Mouse (Mus musculus) forebrain, embryonic 16.5 days (tissue): ENCODE measurements around the gene Prl3d1. TPM values are rescaled to one million over a fixed set of nuclear protein-coding genes. Genes with fewer than 3 reads are reported as not detected.
"Not testable (repeated sequence)": the region's sequence is repeated elsewhere in the genome, so short reads cannot be mapped to it uniquely, and the experiment has no call there.

ENCODE experiments used
- ATAC-seq: fragments of 200-750 bp; cut with Nextera tagmentation; 2 replicates; pipeline ENCODE4 v1.8.0; 2017; ENCODE audit warnings: mild to moderate bottlenecking, moderate library complexity
- H3K27ac ChIP-seq: fragments of 300-500 bp; sonication (generic); 2 replicates; pipeline ENCODE4 v1.5.1; 2014; ENCODE audit warnings: low read length, control low read depth
- H3K27me3 ChIP-seq: fragments of 300-500 bp; sonication (generic); replicated peaks from 2 replicates; pipeline ENCODE4 v1.6.1; 2014; ENCODE audit warnings: low read length; ENCODE audit not compliant: control insufficient read depth, insufficient read depth
- H3K36me3 ChIP-seq: fragments of 300-500 bp; sonication (generic); 2 replicates; pipeline ENCODE4 v1.6.1; 2014; ENCODE audit not compliant: control insufficient read depth, insufficient read depth
- H3K4me1 ChIP-seq: fragments of 300-500 bp; sonication (generic); replicated peaks from 2 replicates; pipeline ENCODE4 v1.6.1; 2014; ENCODE audit warnings: low read length; ENCODE audit not compliant: control insufficient read depth, insufficient read depth
- H3K4me2 ChIP-seq: fragments of 300-500 bp; sonication (generic); 2 replicates; pipeline ENCODE4 v1.6.1; 2014; ENCODE audit warnings: mild to moderate bottlenecking, low read length, control low read depth
- H3K4me3 ChIP-seq: fragments of 300-500 bp; sonication (generic); replicated peaks from 2 replicates; pipeline ENCODE4 v1.5.1; 2014; ENCODE audit warnings: mild to moderate bottlenecking, low read length, control low read depth
- H3K9ac ChIP-seq: fragments of 300-500 bp; sonication (generic); replicated peaks from 2 replicates; pipeline ENCODE4 v1.6.1; 2014; ENCODE audit warnings: low read depth, low read length, control low read depth
- H3K9me3 ChIP-seq: fragments of 300-500 bp; sonication (generic); 2 replicates; pipeline ENCODE4 v1.6.1; 2016; ENCODE audit warnings: low read length; ENCODE audit not compliant: control insufficient read depth
- WGBS: fragments of 180-500 bp; shearing (Covaris S2); extraction: QIAGEN DNeasy Blood & Tissue Kit; methylation state at CpG from one replicate; pipeline ENCODE4 v1.1.7; 2014; 5-methylcytosine and 5-hydroxymethylcytosine counted together
- polyA plus RNA-seq: library from polyadenylated mRNA; unstranded; fragments of >200 nt; fragmentation: Nextera tagmentation; extraction: Ambion mirVana; gene quantifications from 2 replicates; pipeline ENCODE4 v1.2.1, GENCODE M21; 2015

Prl3d1 gene
- polyA plus RNA-seq = not detected in 2 replicates

GRCm38 (mm10) chr13:27093890-27094289 lies at the start of gene Prl3d1:
Gene Prl3d1, plus strand, starts transcription at chr13:27094190.
- H3K4me1 ChIP-seq, H3K4me2 ChIP-seq, H3K4me3 ChIP-seq, H3K9ac ChIP-seq, H3K9me3 ChIP-seq, H3K27me3 ChIP-seq, H3K36me3 ChIP-seq, H3K27ac ChIP-seq, ATAC-seq: not testable (repeated sequence)
- 93% methylated on average over 5 of the region's 5 CpGs for WGBS

GRCm38 (mm10) chr13:27057270-27057669 lies 36.7 kb upstream of the Prl3d1 start, which contains the start of gene Prl:
Gene Prl, plus strand, starts transcription at chr13:27057570.
- WGBS = 97% methylated on average over 1 of the region's 1 CpGs

GRCm38 (mm10) chr13:27059177-27059576 lies 34.8 kb upstream of the Prl3d1 start:
- H3K36me3 ChIP-seq = no peaks in the 10 kb centered on the region
- no peak overlapping the region for H3K4me3 ChIP-seq
- H3K27ac ChIP-seq = no peak overlapping the region
- H3K4me2 ChIP-seq = no peak overlapping the region
- WGBS = 57% methylated on average over 7 of the region's 7 CpGs
- H3K9me3 ChIP-seq = no peaks in the 10 kb centered on the region
- no peaks in the 10 kb centered on the region for H3K4me1 ChIP-seq
- no peak overlapping the region for H3K9ac ChIP-seq
- H3K27me3 ChIP-seq = no peaks in the 10 kb centered on the region
- ATAC-seq = peak; percentile 68

More at GRCm38 (mm10) chr13:27057270-27057669, 36.7 kb upstream of the Prl3d1 start, which contains the start of gene Prl:
- Histone ChIP-seq H3K9me3 (no peaks in the 10 kb centered on the region), H3K4me1 (no peaks in the 10 kb centered on the region), H3K27ac (no peak within 1 kb of the TSS), H3K9ac (no peak within 1 kb of the TSS), H3K27me3 (no peaks in the 10 kb centered on the region), H3K4me2 (no peak within 1 kb of the TSS), H3K36me3 (no peaks in the 10 kb centered on the region), H3K4me3 (no peak within 1 kb of the TSS)
- no peak for ATAC-seq

- H3K27me3 ChIP-seq, H3K27ac ChIP-seq, H3K36me3 ChIP-seq, H3K9me3 ChIP-seq, ATAC-seq, H3K9ac ChIP-seq, H3K4me1 ChIP-seq, H3K4me2 ChIP-seq, H3K4me3 ChIP-seq: not testable (repeated sequence)
- 99% methylated on average over 3 of the region's 4 CpGs for WGBS
Measured at GRCm38 (mm10) chr13:27121398-27121797, 27.4 kb downstream of the Prl3d1 start, which contains the start of gene Prl3d2. Gene Prl3d2, plus strand, starts transcription at chr13:27121698.

GRCm38 (mm10) chr13:27148264-27148663 lies 54.3 kb downstream of the Prl3d1 start:
- 70% methylated on average over 1 of the region's 1 CpGs for WGBS
- Histone ChIP-seq H3K9ac (no peak overlapping the region), H3K9me3 (no peaks in the 10 kb centered on the region), H3K27me3 (no peaks in the 10 kb centered on the region), H3K4me3 (no peak overlapping the region), H3K4me1 (no peaks in the 10 kb centered on the region), H3K36me3 (no peaks in the 10 kb centered on the region), H3K27ac (no peak overlapping the region), H3K4me2 (no peak overlapping the region)
- no peak for ATAC-seq

Other genes with a start within 250 kb of the Prl3d1 start
- not detected in 2 replicates for gene Prl, start 36.6 kb upstream of the Prl3d1 start, polyA plus RNA-seq
- not detected in 2 replicates for gene Prl3d2, start 27.5 kb downstream of the Prl3d1 start, polyA plus RNA-seq
- not detected in 2 replicates for gene Prl3d3, start 62.6 kb downstream of the Prl3d1 start, polyA plus RNA-seq
- not detected in 2 replicates for gene Prl3c1, start 102.5 kb downstream of the Prl3d1 start, polyA plus RNA-seq
- not detected in 2 replicates for gene Prl3b1, start 147.7 kb downstream of the Prl3d1 start, polyA plus RNA-seq
- gene Prl3a1, start 165.2 kb downstream of the Prl3d1 start, polyA plus RNA-seq = not detected in 2 replicates
- not detected in 2 replicates for gene Prl6a1, start 218.4 kb downstream of the Prl3d1 start, polyA plus RNA-seq